ENCODE assay signal across 14 mouse cellular contexts in the genomic region with DNA sequence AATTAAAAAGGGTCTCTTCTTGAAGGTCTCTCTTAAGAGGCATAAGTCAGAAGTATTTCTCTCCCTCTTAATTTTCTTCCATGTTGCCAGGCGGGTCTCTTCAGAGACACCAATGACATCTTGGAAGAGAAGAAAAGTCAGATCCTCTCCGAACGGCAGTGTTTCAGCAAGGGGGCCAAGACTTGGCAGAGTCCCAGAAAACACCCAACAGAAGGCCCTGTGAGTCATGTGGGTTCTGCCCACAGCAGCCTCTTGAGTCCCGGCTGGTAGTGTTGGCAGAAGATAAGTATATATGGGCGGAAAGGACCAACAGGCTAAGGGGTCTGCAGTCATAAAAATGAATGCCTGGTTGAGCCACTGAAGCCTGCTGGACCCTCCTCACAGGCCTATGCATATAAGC. TPM values are rescaled to one million over a fixed set of nuclear protein-coding genes. Genes with fewer than 3 reads are reported as not detected.
DNase-seq lines count a peak whose midpoint lies in the region; ATAC-seq lines count a peak whose summit lies in the region.
"Had no signal": no experiment of that assay in that cellular context is flagged by ENCODE, and none has a peak within 500 bp of the region (broad histone marks: within the 10 kb centered on the region; RNA-seq: fewer than 3 reads in every experiment).

No protein-coding gene starts in this region.

- no peaks in the 10 kb centered on the region for H3K9me3 ChIP-seq in hindbrain, embryonic 16.5 days (ENCODE audit: control insufficient read depth, low read length)
- no peaks in the 10 kb centered on the region for H3K9me3 ChIP-seq in hindbrain, embryonic 11.5 days (ENCODE audit: control insufficient read depth, low read length)
- H3K9me3 ChIP-seq in midbrain, embryonic 14.5 days (ENCODE audit: control insufficient read depth, low read length) = no peaks in the 10 kb centered on the region
- H3K9me3 ChIP-seq in midbrain, embryonic 15.5 days = no peaks in the 10 kb centered on the region
- H3K9me3 ChIP-seq in limb, embryonic 10.5 days (replicated peaks) = no peaks in the 10 kb centered on the region
- H3K9me3 ChIP-seq: intestine, embryonic 15.5 days; midbrain, embryonic 12.5 days had no signal

- no peak overlapping the region for H3K4me3 ChIP-seq in hindbrain, embryonic 16.5 days (ENCODE audit: low read length)
- no peak overlapping the region for H3K4me3 ChIP-seq in hindbrain, embryonic 11.5 days (ENCODE audit: low read depth, low read length)
- no peak overlapping the region for H3K4me3 ChIP-seq in midbrain, embryonic 14.5 days (replicated peaks; ENCODE audit: low read depth, low read length)
- no peak overlapping the region for H3K4me3 ChIP-seq in midbrain, embryonic 15.5 days
- H3K4me3 ChIP-seq in limb, embryonic 10.5 days = no peak overlapping the region
- H3K4me3 ChIP-seq: intestine, embryonic 15.5 days; midbrain, embryonic 12.5 days had no signal

- no peak overlapping the region for H3K9ac ChIP-seq in hindbrain, embryonic 16.5 days (ENCODE audit: low read depth, low read length)
- H3K9ac ChIP-seq in hindbrain, embryonic 11.5 days (ENCODE audit: low read depth, low read length) = no peak overlapping the region
- no peak overlapping the region for H3K9ac ChIP-seq in midbrain, embryonic 14.5 days (replicated peaks; ENCODE audit: low read length)
- H3K9ac ChIP-seq in midbrain, embryonic 15.5 days = no peak overlapping the region
- H3K9ac ChIP-seq: intestine, embryonic 15.5 days; midbrain, embryonic 12.5 days had no signal

- H3K4me2 ChIP-seq in hindbrain, embryonic 16.5 days (ENCODE audit: low read length) = no peak overlapping the region
- no peak overlapping the region for H3K4me2 ChIP-seq in hindbrain, embryonic 11.5 days (replicated peaks; ENCODE audit: low read depth, low read length)
- no peak overlapping the region for H3K4me2 ChIP-seq in midbrain, embryonic 14.5 days (ENCODE audit: low read length)
- no peak overlapping the region for H3K4me2 ChIP-seq in midbrain, embryonic 15.5 days
- H3K4me2 ChIP-seq: intestine, embryonic 15.5 days; liver, embryonic 11.5 days; midbrain, embryonic 12.5 days had no signal

- no peaks in the 10 kb centered on the region for H3K27me3 ChIP-seq in hindbrain, embryonic 16.5 days (replicated peaks; ENCODE audit: control insufficient read depth, insufficient read depth, low read length)
- H3K27me3 ChIP-seq in hindbrain, embryonic 11.5 days (ENCODE audit: control insufficient read depth, insufficient read depth, low read length) = no peaks in the 10 kb centered on the region
- no peaks in the 10 kb centered on the region for H3K27me3 ChIP-seq in midbrain, embryonic 14.5 days (ENCODE audit: control insufficient read depth, insufficient read depth, low read length)
- no peaks in the 10 kb centered on the region for H3K27me3 ChIP-seq in midbrain, embryonic 15.5 days (replicated peaks)
- H3K27me3 ChIP-seq in limb, embryonic 10.5 days (ENCODE audit: low read depth, poor library complexity, severe bottlenecking) = no peaks in the 10 kb centered on the region
- H3K27me3 ChIP-seq: intestine, embryonic 15.5 days; midbrain, embryonic 12.5 days had no signal

- H3K27ac ChIP-seq in hindbrain, embryonic 16.5 days (ENCODE audit: low read depth, low read length) = no peak overlapping the region
- no peak overlapping the region for H3K27ac ChIP-seq in hindbrain, embryonic 11.5 days (ENCODE audit: low read depth, low read length)
- H3K27ac ChIP-seq in midbrain, embryonic 14.5 days (replicated peaks; ENCODE audit: low read depth, low read length) = no peak overlapping the region
- no peak overlapping the region for H3K27ac ChIP-seq in midbrain, embryonic 15.5 days
- H3K27ac ChIP-seq in limb, embryonic 10.5 days = no peak overlapping the region
- H3K27ac ChIP-seq: intestine, embryonic 15.5 days; midbrain, embryonic 12.5 days had no signal

- peak; percentile 71 for ATAC-seq in hindbrain, embryonic 16.5 days
- ATAC-seq in hindbrain, embryonic 11.5 days (ENCODE audit: low FRiP score) = no peak
- ATAC-seq in midbrain, embryonic 14.5 days (ENCODE audit: low FRiP score, low TSS enrichment) = no peak
- ATAC-seq in midbrain, embryonic 15.5 days (replicated peaks) = no peak; the same call in 1 of the 2 replicates
- ATAC-seq: intestine, embryonic 15.5 days had no signal

- WGBS in hindbrain, embryonic 16.5 days = 66% methylated on average over 5 of the region's 5 CpGs
- 90% methylated on average over 5 of the region's 5 CpGs for WGBS in hindbrain, embryonic 11.5 days
- WGBS in midbrain, embryonic 14.5 days = 77% methylated on average over 5 of the region's 5 CpGs
- 75% methylated on average over 5 of the region's 5 CpGs for WGBS in midbrain, embryonic 15.5 days
- WGBS in limb, embryonic 10.5 days = 89% methylated on average over 5 of the region's 5 CpGs

- no peaks in the 10 kb centered on the region; the same call in 1 of the 2 replicates for H3K36me3 ChIP-seq in hindbrain, embryonic 16.5 days (ENCODE audit: control insufficient read depth, insufficient read depth, low read length)
- no peaks in the 10 kb centered on the region for H3K36me3 ChIP-seq in hindbrain, embryonic 11.5 days (ENCODE audit: control insufficient read depth, insufficient read depth, low read length)
- H3K36me3 ChIP-seq in midbrain, embryonic 14.5 days (ENCODE audit: control insufficient read depth, insufficient read depth, low read length) = no peaks in the 10 kb centered on the region
- no peaks in the 10 kb centered on the region for H3K36me3 ChIP-seq in midbrain, embryonic 15.5 days (replicated peaks)
- peaks cover 64% of the 10 kb centered on the region for H3K36me3 ChIP-seq in limb, embryonic 10.5 days
- H3K36me3 ChIP-seq: intestine, embryonic 15.5 days; midbrain, embryonic 12.5 days had no signal

- H3K4me1 ChIP-seq in hindbrain, embryonic 16.5 days (ENCODE audit: control insufficient read depth, insufficient read depth, low read depth, low read length) = peaks cover 3% of the 10 kb centered on the region; the same call in 1 of the 2 replicates
- no peaks in the 10 kb centered on the region for H3K4me1 ChIP-seq in hindbrain, embryonic 11.5 days (replicated peaks; ENCODE audit: control insufficient read depth, insufficient read depth, low read length)
- no peaks in the 10 kb centered on the region for H3K4me1 ChIP-seq in midbrain, embryonic 14.5 days (ENCODE audit: control insufficient read depth, insufficient read depth, low read length)
- no peaks in the 10 kb centered on the region for H3K4me1 ChIP-seq in midbrain, embryonic 15.5 days
- H3K4me1 ChIP-seq in limb, embryonic 10.5 days = no peaks in the 10 kb centered on the region
- H3K4me1 ChIP-seq: intestine, embryonic 15.5 days; midbrain, embryonic 12.5 days had no signal

- DNase-seq in hindbrain, embryonic 11.5 days (ENCODE audit: low spot score) = no peak
- DNase-seq in midbrain, embryonic 14.5 days = peak; percentile 28
- DNase-seq in brain, adult 2 months (ENCODE audit: low read depth, low spot score) = peak; percentile 58
- peak; percentile 35 to 58 for DNase-seq in lung, postnatal 4 days
- DNase-seq in limb, embryonic 10.5 days (ENCODE audit: low spot score) = no peak
- DNase-seq: adrenal gland, adult 8-10 months; gastrocnemius, postnatal 25 days; kidney, postnatal 25 days; thymus, postnatal 4 days had no signal

RNA-seq across cellular contexts. Expression of gene Wdfy1, which starts 30.9 kb away (rescaled TPM):
- polyA plus RNA-seq in hindbrain, embryonic 16.5 days (2015; fragmentation: Nextera tagmentation; extraction: Ambion mirVana) = 108 and 112 TPM in 2 replicates
- polyA plus RNA-seq in hindbrain, embryonic 11.5 days (2014; fragmentation: Nextera tagmentation; extraction: Ambion mirVana) = 52.1 and 52.6 TPM in 2 replicates
- 99.6 and 132 TPM in 2 replicates for polyA plus RNA-seq in midbrain, embryonic 14.5 days (2014; fragmentation: Nextera tagmentation; extraction: Ambion mirVana)
- polyA plus RNA-seq in midbrain, embryonic 15.5 days (2015; fragmentation: Nextera tagmentation; extraction: Ambion mirVana) = 153 TPM in 2 replicates
- 25.7 and 30.6 TPM in 2 replicates for polyA plus RNA-seq in limb, embryonic 10.5 days (2016; fragmentation: Nextera tagmentation; extraction: Ambion mirVana)

RNA-seq across cellular contexts. Expression of gene Mrpl44, which starts 31.0 kb away (rescaled TPM):
- 40.2 and 41.2 TPM in 2 replicates for polyA plus RNA-seq in hindbrain, embryonic 16.5 days (2015; fragmentation: Nextera tagmentation; extraction: Ambion mirVana)
- polyA plus RNA-seq in hindbrain, embryonic 11.5 days (2014; fragmentation: Nextera tagmentation; extraction: Ambion mirVana) = 53.0 and 53.1 TPM in 2 replicates
- 38.7 and 42.6 TPM in 2 replicates for polyA plus RNA-seq in midbrain, embryonic 14.5 days (2014; fragmentation: Nextera tagmentation; extraction: Ambion mirVana)
- polyA plus RNA-seq in midbrain, embryonic 15.5 days (2015; fragmentation: Nextera tagmentation; extraction: Ambion mirVana) = 41.2 and 41.3 TPM in 2 replicates
- 57.9 and 64.1 TPM in 2 replicates for polyA plus RNA-seq in limb, embryonic 10.5 days (2016; fragmentation: Nextera tagmentation; extraction: Ambion mirVana)

RNA-seq across cellular contexts. Expression of gene Serpine2, which starts 54.1 kb away (rescaled TPM):
- polyA plus RNA-seq in hindbrain, embryonic 16.5 days (2015; fragmentation: Nextera tagmentation; extraction: Ambion mirVana) = 378 and 403 TPM in 2 replicates
- 91.7 and 103 TPM in 2 replicates for polyA plus RNA-seq in hindbrain, embryonic 11.5 days (2014; fragmentation: Nextera tagmentation; extraction: Ambion mirVana)
- polyA plus RNA-seq in midbrain, embryonic 14.5 days (2014; fragmentation: Nextera tagmentation; extraction: Ambion mirVana) = 199 and 214 TPM in 2 replicates
- 194 and 201 TPM in 2 replicates for polyA plus RNA-seq in midbrain, embryonic 15.5 days (2015; fragmentation: Nextera tagmentation; extraction: Ambion mirVana)
- 129 and 143 TPM in 2 replicates for polyA plus RNA-seq in limb, embryonic 10.5 days (2016; fragmentation: Nextera tagmentation; extraction: Ambion mirVana)

Comparison
In these comparisons a context has a peak if more than half of its experiments do, and no peak if none do; other contexts are left out.
1. DNase-seq: peak in midbrain, embryonic 14.5 days (single experiment), brain, adult 2 months (single experiment) and lung, postnatal 4 days (2 of 2); none in hindbrain, embryonic 11.5 days (single experiment) and limb, embryonic 10.5 days (single experiment).